ENCODE assay signal across 11 mouse cellular contexts in genomic region chr14:117882222-117882621, GRCm38 (mm10).
A peak's percentile ranks its signal among the peaks of the same experiment; 100 is the strongest.
DNase-seq lines count a peak whose midpoint lies in the region; ATAC-seq and TF ChIP-seq lines count a peak whose summit lies in the region.
"Had no signal": no experiment of that assay in that cellular context is flagged by ENCODE, and none has a peak within 500 bp of the region (broad histone marks: within the 10 kb centered on the region; RNA-seq: fewer than 3 reads in every experiment).

No protein-coding gene starts in this region.

- no peak for TF ChIP-seq POLR2A in olfactory bulb, adult 2 months (IDR thresholded peaks at IDR 0.05; ENCODE audit: insufficient read depth, low read depth, low read length)

- H3K36me3 ChIP-seq in ES-E14 (ENCODE audit: control insufficient read depth, insufficient read depth, low read length, poor library complexity, severe bottlenecking): no peaks in the 10 kb centered on the region
- no peaks in the 10 kb centered on the region for H3K36me3 ChIP-seq in forebrain, embryonic 14.5 days (ENCODE audit: control insufficient read depth, insufficient read depth, low read length)
- H3K36me3 ChIP-seq: liver, embryonic 15.5 days; stomach, embryonic 15.5 days had no signal

- no peak overlapping the region for H3K9ac ChIP-seq in ES-E14 (ENCODE audit: insufficient read depth, low read depth, low read length, poor library complexity, severe bottlenecking)
- no peak overlapping the region for H3K9ac ChIP-seq in forebrain, embryonic 14.5 days (ENCODE audit: low read length)
- H3K9ac ChIP-seq: liver, embryonic 15.5 days; stomach, embryonic 15.5 days had no signal

- ATAC-seq in forebrain, embryonic 14.5 days: peak; percentile 23; the same call in 1 of the 2 replicates

- no peak overlapping the region for H3K27ac ChIP-seq in ES-E14 (ENCODE audit: insufficient read depth, low read depth, low read length, poor library complexity, severe bottlenecking)
- H3K27ac ChIP-seq in forebrain, embryonic 14.5 days (ENCODE audit: low read depth, low read length): no peak overlapping the region
- no peak overlapping the region for H3K27ac ChIP-seq in olfactory bulb, adult 2 months (ENCODE audit: insufficient read depth, low read depth, low read length)
- H3K27ac ChIP-seq: liver, embryonic 15.5 days; stomach, embryonic 15.5 days had no signal

- no peaks in the 10 kb centered on the region for H3K27me3 ChIP-seq in forebrain, embryonic 14.5 days (replicated peaks; ENCODE audit: control insufficient read depth, insufficient read depth, low read length)
- H3K27me3 ChIP-seq: liver, embryonic 15.5 days; stomach, embryonic 15.5 days had no signal

- H3K4me2 ChIP-seq in forebrain, embryonic 14.5 days (ENCODE audit: low read length): no peak overlapping the region
- H3K4me2 ChIP-seq: liver, embryonic 15.5 days; stomach, embryonic 15.5 days had no signal

- WGBS in forebrain, embryonic 14.5 days: 58% methylated on average over 3 of the region's 3 CpGs
- 63% methylated on average over 3 of the region's 3 CpGs for WGBS in olfactory bulb, adult 2 months

- DNase-seq in layer of hippocampus, adult 11-12 months (ENCODE audit: low spot score): peak; percentile 37
- no peak for DNase-seq in layer of hippocampus, postnatal 36 days
- peak; percentile 44 for DNase-seq in ES-E14 (ENCODE audit: low read depth, low spot score)
- DNase-seq in adrenal gland, postnatal 14 days: peak; percentile 55
- peak; percentile 58 for DNase-seq in forebrain, embryonic 14.5 days (ENCODE audit: low spot score)
- peak; percentile 26 for DNase-seq in left cerebral cortex, adult 11 months (ENCODE audit: low spot score)
- no peak for DNase-seq in spleen, adult 12 weeks (ENCODE audit: low spot score)

- no peak overlapping the region for H3K4me3 ChIP-seq in ES-E14 (ENCODE audit: insufficient read depth in 1 of 2, low read depth in 1 of 2, low read length in 2 of 2, poor library complexity in 1 of 2, severe bottlenecking in 1 of 2)
- no peak overlapping the region for H3K4me3 ChIP-seq in forebrain, embryonic 14.5 days (ENCODE audit: low read depth, low read length)
- H3K4me3 ChIP-seq in olfactory bulb, adult 2 months (ENCODE audit: insufficient read depth, low read depth, low read length): no peak overlapping the region
- H3K4me3 ChIP-seq: erythroblast, embryonic 14.5 days; liver, embryonic 15.5 days; stomach, embryonic 15.5 days had no signal

- H3K9me3 ChIP-seq in ES-E14 (ENCODE audit: control insufficient read depth, insufficient read depth, low read depth, low read length): no peaks in the 10 kb centered on the region
- no peaks in the 10 kb centered on the region for H3K9me3 ChIP-seq in forebrain, embryonic 14.5 days (replicated peaks; ENCODE audit: control insufficient read depth, low read length)
- H3K9me3 ChIP-seq: liver, embryonic 15.5 days; stomach, embryonic 15.5 days had no signal

- in situ Hi-C loops in ES-E14 (cut with MboI; ENCODE audit: low sequenced_read_pairs in 2 of 2, unreplicated experiment in 2 of 2): no loop called here

- 0 out of 2 replicates have a peak, but pooled peaks have one; percentile 30 for TF ChIP-seq CTCF in olfactory bulb, adult 2 months (IDR thresholded peaks at IDR 0.05; ENCODE audit: insufficient read depth, low read depth, low read length)

- no peaks in the 10 kb centered on the region for H3K4me1 ChIP-seq in ES-E14 (ENCODE audit: control insufficient read depth in 2 of 2, insufficient read depth in 2 of 2, low read length in 2 of 2, poor library complexity in 1 of 2)
- no peaks in the 10 kb centered on the region for H3K4me1 ChIP-seq in forebrain, embryonic 14.5 days (ENCODE audit: control insufficient read depth, insufficient read depth, low read length)
- H3K4me1 ChIP-seq in olfactory bulb, adult 2 months (ENCODE audit: control insufficient read depth, insufficient read depth, low read length): no peaks in the 10 kb centered on the region
- H3K4me1 ChIP-seq: liver, embryonic 15.5 days; stomach, embryonic 15.5 days had no signal

TF ChIP-seq in ES-E14, 5 proteins besides CTCF, POLR2A, EP300 and RAD21:
- TF ChIP-seq ZC3H11A (IDR thresholded peaks at IDR 0.05; ENCODE audit: borderline replicate concordance, low read depth, low read length): peak; percentile 78
- no peak for TF ChIP-seq MAFK (IDR thresholded peaks at IDR 0.05; ENCODE audit: insufficient read depth, low read depth, low read length)
- TF ChIP-seq HCFC1 (IDR thresholded peaks at IDR 0.05; ENCODE audit: borderline replicate concordance, insufficient read depth, low read length): no peak
- TF ChIP-seq CHD2 (IDR thresholded peaks at IDR 0.05; ENCODE audit: low read depth, low read length): no peak
- no peak for TF ChIP-seq ZNF384 (IDR thresholded peaks at IDR 0.05; ENCODE audit: low read depth, low read length)

Comparison
In these comparisons a context has a peak if more than half of its experiments do, and no peak if none do; other contexts are left out.
1. DNase-seq: peak in layer of hippocampus, adult 11-12 months (single experiment), ES-E14 (single experiment), adrenal gland, postnatal 14 days (single experiment), forebrain, embryonic 14.5 days (single experiment) and left cerebral cortex, adult 11 months (single experiment); none in layer of hippocampus, postnatal 36 days (0 of 2) and spleen, adult 12 weeks (single experiment).